Mouse (Mus musculus) megakaryocyte progenitor cell, adult 5-6 weeks (primary cell): ENCODE measurements around the gene Fat1. TPM values are rescaled to one million over a fixed set of nuclear protein-coding genes. Genes with fewer than 3 reads are reported as not detected.

Source experiments
- ATAC-seq: replicated peaks from 2 replicates; pipeline ENCODE4 v1.8.0; 2016; ENCODE audit warnings: mild to moderate bottlenecking, moderate TSS enrichment, inconsistent platforms; ENCODE audit not compliant: poor library complexity
- total RNA-seq, 2 experiments: library from RNA; stranded (forward) in 1 of 2; stranded (reverse) in 1 of 2; fragments of 157-497, 149-512 nt in 1 of 2; fragments of 200-1000 nt in 1 of 2; gene quantifications; 2 replicates each; pipeline versions ENCODE4 v1.2.3 to v1.2.4; 2015 to 2017

The Fat1 gene
- total RNA-seq, 2 experiments from 2014 or later: not detected

- ATAC-seq: no peak
Observed at GRCm38 (mm10) chr8:44961492-44961891, 26.2 kb downstream of the Fat1 start.

- no peak for ATAC-seq
Observed at GRCm38 (mm10) chr8:44962572-44963231, 27.5 kb downstream of the Fat1 start.

DNA sequence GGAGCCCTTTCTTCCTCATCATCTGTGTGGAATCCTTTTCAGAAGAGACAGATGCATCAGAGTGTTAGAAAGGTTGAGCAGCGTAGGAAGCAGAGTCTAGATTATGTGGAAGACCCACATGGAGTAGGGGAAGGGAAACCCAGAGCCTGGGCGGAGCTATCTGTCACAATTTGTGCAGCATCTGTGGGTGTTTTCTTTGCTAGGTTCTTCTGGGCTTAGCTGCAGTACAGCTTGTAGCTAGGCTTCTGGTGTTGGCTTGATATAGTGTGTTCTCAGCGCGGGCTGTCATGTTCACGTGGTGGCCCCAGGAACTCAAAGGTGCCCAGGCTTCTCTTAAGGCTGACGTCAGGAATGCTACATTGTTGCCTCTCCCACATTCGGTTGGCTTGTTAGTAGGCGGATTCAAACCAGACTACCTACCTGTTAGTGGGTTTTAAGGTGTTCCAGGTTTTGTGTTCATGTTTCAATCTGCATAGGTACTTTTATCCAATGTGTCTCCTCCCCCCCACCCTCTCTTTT is 32.3 kb downstream of the Fat1 start:
- no peak for ATAC-seq

DNA sequence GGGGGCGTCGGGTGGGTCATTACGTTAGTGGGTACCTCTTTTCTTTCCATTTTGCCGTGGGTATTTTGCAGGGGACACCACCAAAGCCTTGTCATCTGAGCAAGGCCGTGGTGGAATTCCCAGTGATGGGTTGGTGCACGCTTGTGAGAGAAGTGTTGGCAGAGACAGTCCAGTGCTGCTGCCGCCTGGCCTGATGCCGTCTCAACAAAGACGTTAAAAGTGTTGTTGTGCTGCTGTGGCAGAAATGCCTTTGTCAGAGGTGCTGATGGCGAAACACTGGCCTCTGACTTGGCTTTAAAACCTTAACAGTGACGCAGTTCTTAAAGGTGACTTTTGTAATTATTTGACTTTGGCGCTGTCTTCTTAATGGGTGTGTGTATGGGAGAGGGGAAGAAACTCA is 34.8 kb downstream of the Fat1 start:
- no peak for ATAC-seq

GRCm38 (mm10) chr8:44971346-44971745 is 36.1 kb downstream of the Fat1 start:
- ATAC-seq: no peak

- ATAC-seq: no peak
Observed at GRCm38 (mm10) chr8:44971964-44972363, 36.7 kb downstream of the Fat1 start.

DNA sequence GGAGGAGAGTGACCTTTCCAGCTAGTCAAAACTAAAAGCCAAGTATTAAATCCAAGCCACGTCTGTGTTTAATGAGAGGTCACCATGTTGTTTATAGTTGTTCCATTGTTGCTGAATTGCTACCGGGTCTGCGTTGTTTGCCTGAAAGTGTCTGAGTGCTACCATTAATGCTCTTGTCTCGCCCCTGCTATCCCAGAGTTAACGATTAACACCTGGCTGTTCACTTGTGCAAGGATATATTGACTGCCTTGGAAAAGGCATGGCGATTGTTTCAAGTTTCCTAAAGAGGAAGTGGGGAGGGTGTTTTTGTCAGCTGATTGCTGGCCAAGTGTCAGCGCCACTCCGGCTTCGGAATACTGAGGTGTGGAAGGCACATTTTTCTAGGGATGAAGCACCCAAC is 39.9 kb downstream of the Fat1 start:
- no peak for ATAC-seq

GRCm38 (mm10) chr8:44975654-44976053 is 40.4 kb downstream of the Fat1 start:
- no peak for ATAC-seq

GRCm38 (mm10) chr8:44978622-44979021 is 43.4 kb downstream of the Fat1 start:
- no peak for ATAC-seq

- ATAC-seq: no peak
Observed at GRCm38 (mm10) chr8:44979245-44979644, 44.0 kb downstream of the Fat1 start.

GRCm38 (mm10) chr8:44980030-44980429 is 44.8 kb downstream of the Fat1 start:
- ATAC-seq: no peak

- no peak for ATAC-seq
Observed at GRCm38 (mm10) chr8:44985326-44986288, 50.4 kb downstream of the Fat1 start.

DNA sequence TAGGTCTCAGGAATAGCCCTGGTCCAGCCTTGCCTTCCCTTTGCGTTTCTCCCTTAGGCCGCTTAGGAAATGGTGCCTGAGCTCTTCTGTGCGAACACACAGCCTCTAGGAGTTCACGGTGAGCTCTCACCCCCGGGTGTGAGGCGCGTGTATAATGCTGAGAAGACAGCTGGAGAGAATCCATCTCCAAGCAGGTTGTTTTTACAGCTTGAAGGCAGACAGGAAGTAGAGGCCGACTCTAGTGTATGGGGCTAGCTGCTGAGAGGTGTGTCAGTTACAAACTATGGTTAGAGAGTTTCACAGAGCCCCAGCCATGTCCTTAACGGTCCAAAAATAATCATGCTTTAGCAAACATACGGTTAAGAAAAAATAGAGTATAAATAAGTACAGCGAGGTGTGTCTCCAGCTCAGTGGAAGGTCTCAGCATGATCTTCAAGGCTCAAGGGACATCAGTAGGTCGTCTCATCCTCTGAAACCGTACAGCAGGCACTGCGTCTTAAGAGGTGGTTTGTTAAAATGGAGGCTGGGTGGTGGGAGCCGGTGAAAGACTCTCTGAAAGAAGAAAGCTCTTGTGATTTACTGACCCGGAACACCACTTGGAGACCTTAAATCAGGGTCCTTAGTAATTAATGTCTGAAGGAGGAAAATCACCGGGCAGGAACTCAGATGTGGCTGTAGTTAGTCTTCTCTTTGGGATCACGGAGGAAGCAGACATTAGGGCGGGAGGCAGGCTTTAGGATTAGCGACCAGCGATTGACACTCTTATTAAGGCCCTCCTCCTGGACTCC is 56.6 kb downstream of the Fat1 start:
- no peak for ATAC-seq

DNA sequence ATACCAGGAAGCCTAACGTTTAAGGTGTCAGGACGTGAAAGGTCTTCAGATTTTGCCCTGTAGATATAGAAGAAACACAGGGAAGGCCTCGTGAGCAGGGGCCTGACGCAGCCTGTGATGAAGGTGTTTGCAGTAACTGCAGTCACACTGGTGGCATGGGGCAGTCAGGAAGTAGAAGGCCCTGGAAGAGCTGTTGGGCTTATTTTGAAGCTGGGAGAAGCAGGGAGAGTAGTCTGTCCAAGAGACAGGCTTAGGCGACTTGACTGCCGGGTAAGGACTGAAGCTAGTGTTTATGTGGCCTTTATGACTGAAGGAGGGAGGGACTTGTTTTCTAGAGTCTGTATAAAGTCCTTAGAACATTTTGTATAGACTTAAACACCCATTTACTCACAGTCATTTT is 57.4 kb downstream of the Fat1 start:
- ATAC-seq: no peak

DNA sequence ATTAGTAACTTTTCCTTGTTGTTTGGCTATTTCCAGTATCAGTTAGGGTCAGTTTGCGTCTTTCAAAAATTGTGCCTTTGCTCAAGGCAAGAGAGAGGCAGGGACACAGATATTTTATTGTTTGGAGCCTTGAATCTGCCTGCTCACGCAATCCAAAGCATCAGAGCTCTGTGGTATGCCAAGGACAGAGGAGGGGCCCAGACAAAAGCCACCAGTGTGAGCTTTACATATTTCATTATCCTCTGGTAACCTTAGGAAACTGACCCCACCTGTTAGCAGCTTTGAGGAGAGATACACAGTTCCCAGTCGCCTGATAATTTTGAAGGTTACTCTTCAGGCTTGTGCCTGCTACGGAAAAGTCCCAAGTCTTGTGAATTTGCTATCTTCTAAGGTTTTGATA is 58.1 kb downstream of the Fat1 start:
- ATAC-seq: no peak

DNA sequence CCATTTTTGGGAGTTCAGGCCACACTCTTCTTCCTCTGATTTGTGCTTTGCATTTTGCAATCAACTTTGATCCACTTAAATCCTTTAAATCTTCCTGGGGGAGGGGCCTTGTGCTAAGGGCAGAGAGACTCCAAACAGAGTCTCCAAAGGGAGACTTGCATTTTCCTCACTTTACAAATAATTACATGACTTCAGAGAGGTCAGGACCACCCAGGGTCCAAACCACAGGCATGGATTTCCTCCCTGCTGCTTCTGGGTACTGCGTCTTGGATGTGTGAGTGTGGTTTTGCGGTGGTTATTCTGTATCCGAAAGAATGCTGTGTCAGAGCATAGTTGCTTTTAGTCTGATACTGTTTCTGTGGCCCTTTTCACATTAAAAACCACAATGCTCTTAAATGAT is 61.2 kb downstream of the Fat1 start:
- no peak for ATAC-seq

- ATAC-seq: no peak
Observed at GRCm38 (mm10) chr8:44997321-44997720, 62.1 kb downstream of the Fat1 start.

GRCm38 (mm10) chr8:44997829-44998228 is 62.6 kb downstream of the Fat1 start:
- ATAC-seq: peak; percentile 65

- ATAC-seq: no peak
Observed at GRCm38 (mm10) chr8:44998275-44998674, 63.0 kb downstream of the Fat1 start.

- ATAC-seq: no peak
Observed at GRCm38 (mm10) chr8:44998681-44999277, 63.5 kb downstream of the Fat1 start.
